Mouse (Mus musculus) midbrain, embryonic 12.5 days (tissue): ENCODE data around the gene Fbxl14. TPM values are rescaled to one million over a fixed set of nuclear protein-coding genes. Genes with fewer than 3 reads are reported as not detected.
A peak's percentile ranks its signal among the peaks of the same experiment; 100 is the strongest.

Experiments used
- ATAC-seq: fragments of 200-750 bp; cut with Nextera tagmentation; 2 replicates; pipeline ENCODE4 v1.8.0; 2017; ENCODE audit warnings: low read depth, moderate TSS enrichment, moderate library complexity; ENCODE audit not compliant: low FRiP score
- H3K27ac ChIP-seq: fragments of 300-500 bp; sonication (generic); replicated peaks from 2 replicates; pipeline ENCODE4 v1.5.1; 2016; ENCODE audit warnings: mild to moderate bottlenecking
- H3K27me3 ChIP-seq: fragments of 300-500 bp; sonication (generic); 2 replicates; pipeline ENCODE4 v1.6.1; 2016; ENCODE audit warnings: mild to moderate bottlenecking
- H3K36me3 ChIP-seq: fragments of 300-500 bp; sonication (generic); 2 replicates; pipeline ENCODE4 v1.6.1; 2016
- H3K4me1 ChIP-seq: fragments of 300-500 bp; sonication (generic); 2 replicates; pipeline ENCODE4 v1.6.1; 2016
- H3K4me2 ChIP-seq: fragments of 300-500 bp; sonication (generic); replicated peaks from 2 replicates; pipeline ENCODE4 v1.6.1; 2016; ENCODE audit warnings: mild to moderate bottlenecking, moderate library complexity
- H3K4me3 ChIP-seq: fragments of 300-500 bp; sonication (generic); 2 replicates; pipeline ENCODE4 v1.5.1; 2016; ENCODE audit warnings: mild to moderate bottlenecking
- H3K9ac ChIP-seq: fragments of 300-500 bp; sonication (generic); replicated peaks from 2 replicates; pipeline ENCODE4 v1.6.1; 2016; ENCODE audit warnings: mild to moderate bottlenecking, moderate library complexity
- H3K9me3 ChIP-seq: fragments of 300-500 bp; sonication (generic); 2 replicates; pipeline ENCODE4 v1.6.1; 2016; ENCODE audit warnings: mild to moderate bottlenecking
- WGBS: fragments of 180-500 bp; shearing (Covaris S2); methylation state at CpG from one replicate; pipeline ENCODE4 v1.1.7; 2016; 5-methylcytosine and 5-hydroxymethylcytosine counted together
- polyA plus RNA-seq: library from polyadenylated mRNA; unstranded; fragments of >200 nt; fragmentation: Nextera tagmentation; extraction: Ambion mirVana; gene quantifications from 2 replicates; pipeline ENCODE4 v1.2.1, GENCODE M21; 2016

Gene Fbxl14
- polyA plus RNA-seq, 1 experiment from 2014 or later, result 4.1 TPM

DNA sequence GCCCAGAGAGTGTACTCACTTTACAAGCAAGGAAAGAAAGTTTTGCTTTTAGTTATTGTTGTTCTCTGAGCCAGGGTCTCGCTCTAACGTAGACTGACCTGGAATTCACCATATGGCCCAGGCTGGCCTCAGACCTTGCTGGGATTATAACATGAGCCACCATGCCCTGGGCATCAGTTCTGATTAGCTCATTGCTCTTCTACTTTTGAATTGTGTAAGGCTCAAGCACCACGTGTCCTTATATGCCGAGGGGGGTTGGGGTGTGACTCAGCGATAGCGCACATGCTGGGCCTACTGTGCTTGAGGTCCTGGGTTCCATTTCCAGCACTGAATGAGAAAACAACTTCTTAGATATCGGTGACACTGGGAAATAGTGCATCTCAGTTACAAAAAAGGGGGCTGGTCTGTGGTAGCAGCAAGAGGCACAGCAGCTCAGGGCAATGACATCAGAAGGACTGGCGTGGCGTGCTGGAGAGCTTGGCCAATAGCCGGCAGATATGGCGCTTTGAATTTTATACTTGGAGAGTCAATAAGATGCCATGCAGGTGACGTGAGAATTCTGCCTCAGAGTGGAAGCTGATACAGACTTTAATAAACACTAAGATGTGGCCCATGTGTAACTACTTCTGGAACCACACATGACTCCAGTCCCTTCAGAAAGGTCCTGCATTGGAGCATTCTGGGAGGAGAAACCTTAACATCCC is 7.1 kb downstream of the Fbxl14 start:
- no peak overlapping the region for H3K4me2 ChIP-seq
- H3K4me1 ChIP-seq, result peaks cover 57% of the 10 kb centered on the region
- peaks cover 14% of the 10 kb centered on the region; the same call in 1 of the 2 replicates for H3K36me3 ChIP-seq
- ATAC-seq, result no peak
- H3K9me3 ChIP-seq, result no peaks in the 10 kb centered on the region
- H3K27me3 ChIP-seq, result peaks cover 6% of the 10 kb centered on the region; the same call in 1 of the 2 replicates
- H3K27ac ChIP-seq, result no peak overlapping the region
- WGBS, result 86% methylated on average over 12 of the region's 12 CpGs
- H3K9ac ChIP-seq, result no peak overlapping the region
- H3K4me3 ChIP-seq, result no peak overlapping the region

DNA sequence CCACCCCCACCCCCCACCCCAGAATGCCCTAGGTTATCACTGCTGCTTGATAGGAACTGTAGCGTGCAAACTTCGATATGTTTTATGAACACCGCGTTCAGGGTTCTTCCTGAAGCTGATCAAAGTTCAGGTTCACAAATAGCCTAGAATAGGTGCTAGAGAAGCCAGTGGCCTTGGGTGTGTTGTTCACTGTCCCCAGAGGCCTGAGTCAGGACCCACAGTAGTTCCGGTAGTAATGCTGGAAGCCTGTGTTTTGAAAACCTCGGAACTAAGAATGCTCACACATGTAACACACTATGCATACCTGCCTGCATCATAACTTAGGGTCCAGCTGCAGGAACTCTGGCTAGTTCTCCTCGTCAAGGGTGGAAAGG is 7.6 kb downstream of the Fbxl14 start:
- Histone ChIP-seq H3K9ac (no peak overlapping the region), H3K4me3 (no peak overlapping the region), H3K9me3 (no peaks in the 10 kb centered on the region), H3K27me3 (peaks cover 6% of the 10 kb centered on the region; the same call in 1 of the 2 replicates), H3K4me2 (no peak overlapping the region), H3K4me1 (peaks cover 61% of the 10 kb centered on the region), H3K36me3 (peaks cover 14% of the 10 kb centered on the region; the same call in 1 of the 2 replicates), H3K27ac (no peak overlapping the region)
- 88% methylated on average over 7 of the region's 7 CpGs for WGBS
- no peak for ATAC-seq

DNA sequence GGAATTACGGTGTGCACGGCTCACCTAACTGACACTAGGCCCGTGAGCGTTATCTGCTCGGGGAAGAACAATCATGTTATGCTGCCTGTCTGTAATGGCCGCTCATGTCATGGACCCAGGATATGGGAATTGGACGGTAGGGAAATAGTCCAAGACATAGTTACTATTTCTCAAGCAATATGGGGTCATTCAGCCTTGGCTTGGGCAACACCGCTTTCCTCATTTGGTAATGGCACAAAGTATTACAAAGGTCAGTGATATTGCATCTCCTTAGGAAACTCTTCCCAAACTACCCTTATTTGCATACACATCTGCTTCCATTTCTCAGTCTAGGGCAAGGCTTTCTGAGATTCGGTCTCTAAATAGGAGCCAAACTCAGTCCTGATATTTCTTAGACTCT is 8.2 kb downstream of the Fbxl14 start:
- peaks cover 62% of the 10 kb centered on the region for H3K4me1 ChIP-seq

DNA sequence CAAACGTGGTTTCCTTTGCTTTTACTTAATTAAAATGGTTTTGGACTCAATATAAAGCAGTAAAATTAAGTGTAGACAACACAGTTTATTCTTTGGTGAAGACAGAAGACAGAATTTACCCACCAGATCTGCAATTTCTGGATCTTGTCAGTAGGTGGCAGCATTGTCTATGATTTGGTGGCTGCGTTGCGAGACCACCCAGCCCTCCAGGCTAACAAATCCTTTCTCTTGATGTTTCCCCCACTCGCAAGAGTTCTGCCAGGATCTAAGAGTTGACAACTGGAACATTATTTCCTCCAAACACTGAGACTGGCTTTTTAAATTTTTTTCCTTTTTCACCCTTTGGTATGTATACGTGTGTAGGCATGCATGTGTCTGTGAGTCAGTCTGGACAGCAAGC is 10.3 kb downstream of the Fbxl14 start:
- WGBS, result 8% methylated on average over 5 of the region's 5 CpGs
- Histone ChIP-seq H3K27me3 (peaks cover 6% of the 10 kb centered on the region; the same call in 1 of the 2 replicates), H3K27ac (no peak overlapping the region), H3K4me3 (no peak overlapping the region), H3K36me3 (0 out of 2 replicates have a peak, but pooled peaks cover under 1% of the 10 kb centered on the region), H3K9ac (no peak overlapping the region), H3K9me3 (no peaks in the 10 kb centered on the region), H3K4me2 (peak overlapping the region; percentile 37; the same call in 1 of the 2 replicates), H3K4me1 (peaks cover 49% of the 10 kb centered on the region)
- no peak for ATAC-seq

More for the DNA sequence above, 8.2 kb downstream of the Fbxl14 start:
- H3K27me3 ChIP-seq, result peaks cover 6% of the 10 kb centered on the region; the same call in 1 of the 2 replicates
- no peaks in the 10 kb centered on the region for H3K9me3 ChIP-seq
- H3K4me3 ChIP-seq, result no peak overlapping the region
- no peak overlapping the region for H3K4me2 ChIP-seq
- WGBS, result 90% methylated on average over 9 of the region's 9 CpGs
- H3K36me3 ChIP-seq, result peaks cover 14% of the 10 kb centered on the region; the same call in 1 of the 2 replicates
- no peak for ATAC-seq
- no peak overlapping the region for H3K9ac ChIP-seq
- H3K27ac ChIP-seq, result no peak overlapping the region

DNA sequence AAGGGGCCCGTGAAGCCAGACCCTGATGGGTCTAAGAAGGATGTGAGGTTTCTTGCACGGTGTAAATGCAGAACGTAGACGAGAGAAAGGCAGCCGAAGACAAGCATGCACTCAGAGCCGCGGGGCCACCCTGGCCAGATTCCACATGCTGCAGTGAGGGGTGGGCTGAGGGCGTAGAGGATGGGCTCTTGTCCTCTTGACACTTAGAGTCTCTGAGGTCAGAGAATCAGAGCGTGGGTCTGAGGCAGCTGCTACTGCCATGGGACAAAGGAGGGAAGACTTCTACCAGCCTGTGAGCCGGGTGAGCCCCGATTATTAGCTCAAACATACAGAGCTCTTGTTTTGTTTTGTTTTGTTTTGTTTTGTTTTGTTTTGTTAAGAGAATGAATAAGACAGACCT is 11.1 kb downstream of the Fbxl14 start:
- Histone ChIP-seq H3K4me2 (peak overlapping the region; percentile 37), H3K9me3 (no peaks in the 10 kb centered on the region), H3K27ac (peak overlapping the region; percentile 85), H3K4me1 (peaks cover 43% of the 10 kb centered on the region), H3K4me3 (0 out of 2 replicates have a peak overlapping the region, but pooled peaks have one; percentile 9), H3K27me3 (peaks cover 6% of the 10 kb centered on the region; the same call in 1 of the 2 replicates), H3K9ac (peak overlapping the region; percentile 28; the same call in 1 of the 2 replicates), H3K36me3 (no peaks in the 10 kb centered on the region)
- 7% methylated on average over 11 of the region's 11 CpGs for WGBS
- ATAC-seq, result no peak

DNA sequence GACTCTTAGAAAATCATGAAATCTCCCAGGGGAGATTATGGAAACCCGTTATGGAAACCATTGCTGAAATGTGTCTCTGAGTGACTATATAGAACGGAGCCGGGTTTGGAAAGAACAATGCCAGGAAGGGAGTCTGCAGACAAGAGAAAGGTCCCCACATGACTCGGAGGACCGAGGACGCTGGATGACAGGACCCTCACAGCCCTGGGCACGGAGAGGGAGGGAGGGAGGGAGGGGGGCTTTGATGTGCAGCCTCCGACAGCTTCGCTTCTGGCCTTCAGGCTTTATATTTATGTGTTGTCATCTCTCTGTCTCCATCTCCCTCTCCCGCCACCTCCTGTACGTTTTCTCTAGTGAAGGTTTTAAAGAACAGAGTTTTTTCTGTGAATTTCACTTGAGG is 11.5 kb downstream of the Fbxl14 start:
- 0 out of 2 replicates have a peak overlapping the region, but pooled peaks have one; percentile 9 for H3K4me3 ChIP-seq
- H3K27ac ChIP-seq, result peak overlapping the region; percentile 85
- H3K9me3 ChIP-seq, result no peaks in the 10 kb centered on the region
- WGBS, result 17% methylated on average over 11 of the region's 11 CpGs
- peak overlapping the region; percentile 37 for H3K4me2 ChIP-seq
- peaks cover 38% of the 10 kb centered on the region for H3K4me1 ChIP-seq
- H3K36me3 ChIP-seq, result no peaks in the 10 kb centered on the region
- ATAC-seq, result no peak
- peaks cover 6% of the 10 kb centered on the region; the same call in 1 of the 2 replicates for H3K27me3 ChIP-seq
- H3K9ac ChIP-seq, result 0 out of 2 replicates have a peak overlapping the region, but pooled peaks have one; percentile 28

DNA sequence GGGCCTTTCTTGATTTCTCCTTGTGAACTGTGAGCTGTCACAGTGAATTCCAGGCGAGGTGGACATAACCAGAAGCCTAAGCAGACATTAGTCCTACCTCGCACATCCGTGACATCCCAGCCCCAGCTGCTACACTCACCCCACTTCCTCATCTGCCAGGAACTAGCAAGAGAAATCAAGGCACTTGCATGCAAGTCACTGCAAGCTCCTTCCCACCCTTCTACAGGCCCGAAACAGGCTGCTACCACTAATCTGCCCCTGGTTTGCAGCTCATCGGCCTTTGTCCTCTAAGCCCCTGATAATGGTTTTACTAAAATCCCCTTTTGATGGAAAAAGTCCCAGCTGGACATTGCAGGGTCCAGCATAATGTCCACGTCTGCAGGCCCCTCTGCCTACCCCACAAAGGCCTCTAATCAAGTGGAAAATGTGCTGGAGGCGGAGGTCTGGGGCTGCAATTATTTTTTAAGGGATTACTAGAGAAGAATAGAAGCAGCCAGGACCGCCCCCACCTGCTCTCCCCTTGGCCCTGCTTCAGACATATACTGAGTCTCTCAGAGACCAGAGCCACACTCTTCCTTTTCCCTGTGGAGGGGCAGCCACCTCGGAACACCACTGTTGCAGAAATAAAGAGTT is 12.6 kb downstream of the Fbxl14 start:
- peak overlapping the region; percentile 4; the same call in 1 of the 2 replicates for H3K4me2 ChIP-seq
- peak; percentile 82 for ATAC-seq
- WGBS, result 17% methylated on average over 9 of the region's 9 CpGs
- peaks cover 6% of the 10 kb centered on the region; the same call in 1 of the 2 replicates for H3K27me3 ChIP-seq
- H3K4me1 ChIP-seq, result peaks cover 36% of the 10 kb centered on the region
- H3K4me3 ChIP-seq, result no peak overlapping the region
- H3K9ac ChIP-seq, result 0 out of 2 replicates have a peak overlapping the region, but pooled peaks have one; percentile 24
- no peaks in the 10 kb centered on the region for H3K36me3 ChIP-seq
- peak overlapping the region; percentile 85 for H3K27ac ChIP-seq
- H3K9me3 ChIP-seq, result no peaks in the 10 kb centered on the region

DNA sequence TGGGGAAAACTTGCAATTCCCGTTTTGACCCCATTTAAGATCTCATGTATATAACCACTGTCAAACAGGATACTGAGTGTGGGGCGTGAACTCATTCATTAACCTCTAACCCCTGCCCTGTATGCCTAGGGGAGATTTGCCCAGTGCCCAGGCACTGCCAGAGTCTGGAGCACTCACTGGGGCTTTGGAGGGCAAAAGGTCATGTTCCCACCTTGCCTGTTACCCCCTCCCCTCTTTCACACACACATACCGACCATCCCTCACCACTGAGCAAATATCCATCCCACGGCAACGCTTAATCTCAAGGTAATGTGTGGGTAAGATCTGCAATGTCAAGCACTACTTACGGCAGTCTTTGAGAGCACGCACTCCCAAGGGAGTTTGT is 13.2 kb downstream of the Fbxl14 start:
- no peaks in the 10 kb centered on the region for H3K36me3 ChIP-seq
- peak overlapping the region; percentile 4; the same call in 1 of the 2 replicates for H3K4me2 ChIP-seq
- peaks cover 6% of the 10 kb centered on the region; the same call in 1 of the 2 replicates for H3K27me3 ChIP-seq
- H3K27ac ChIP-seq, result peak overlapping the region; percentile 85
- H3K4me1 ChIP-seq, result peaks cover 36% of the 10 kb centered on the region
- H3K4me3 ChIP-seq, result no peak overlapping the region
- no peak overlapping the region for H3K9ac ChIP-seq
- ATAC-seq, result peak; percentile 48
- 8% methylated on average over 7 of the region's 7 CpGs for WGBS
- no peaks in the 10 kb centered on the region for H3K9me3 ChIP-seq

DNA sequence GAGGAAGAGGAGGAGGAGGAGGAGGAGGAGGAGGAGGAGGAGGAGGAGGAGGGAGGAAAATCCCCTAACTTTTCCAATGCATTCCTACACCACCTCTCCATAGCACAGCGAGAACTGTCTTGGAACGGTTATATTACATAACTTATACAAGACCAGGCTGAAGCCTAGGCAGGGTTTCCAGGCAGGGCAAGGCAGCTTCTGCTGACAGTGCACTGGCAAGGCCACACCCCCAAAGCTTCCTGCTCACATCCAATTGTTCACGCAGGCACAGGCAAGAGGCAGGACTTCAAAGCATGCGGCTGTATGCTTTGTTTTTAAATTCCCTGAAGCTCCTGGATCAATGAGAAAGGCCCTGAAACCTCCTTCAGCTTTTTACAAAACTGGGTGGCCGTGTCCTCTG is 19.8 kb downstream of the Fbxl14 start:
- WGBS, result 17% methylated on average over 5 of the region's 5 CpGs
- H3K4me2 ChIP-seq, result 0 out of 2 replicates have a peak overlapping the region, but pooled peaks have one; percentile 5
- peaks cover 7% of the 10 kb centered on the region for H3K27me3 ChIP-seq
- H3K9ac ChIP-seq, result no peak overlapping the region
- ATAC-seq, result no peak
- H3K9me3 ChIP-seq, result no peaks in the 10 kb centered on the region
- H3K4me3 ChIP-seq, result no peak overlapping the region
- no peaks in the 10 kb centered on the region for H3K36me3 ChIP-seq
- peaks cover 8% of the 10 kb centered on the region for H3K4me1 ChIP-seq
- H3K27ac ChIP-seq, result no peak overlapping the region

DNA sequence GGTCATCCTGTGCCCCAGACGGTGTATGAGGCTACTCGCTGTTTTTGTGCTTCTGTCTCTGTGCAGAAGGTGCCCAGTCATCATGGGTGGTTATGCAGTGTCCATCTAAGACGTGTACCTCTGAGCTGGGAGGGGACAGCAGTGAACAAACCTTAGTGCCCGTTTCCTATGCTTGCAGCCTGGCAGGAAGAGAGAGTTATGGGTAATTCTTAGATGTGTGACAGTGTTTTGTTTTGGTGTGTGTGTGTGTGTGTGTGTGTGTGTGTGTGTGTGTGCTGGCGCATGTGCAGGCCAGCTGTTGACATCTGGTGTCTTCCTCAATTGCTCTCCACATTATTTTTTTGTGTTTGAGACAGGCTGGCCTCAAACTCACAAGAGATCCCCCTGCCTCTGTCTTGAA is 20.6 kb downstream of the Fbxl14 start:
- 68% methylated on average over 5 of the region's 5 CpGs for WGBS
- H3K4me3 ChIP-seq, result no peak overlapping the region
- H3K4me2 ChIP-seq, result no peak overlapping the region
- no peak overlapping the region for H3K9ac ChIP-seq
- H3K27ac ChIP-seq, result no peak overlapping the region
- ATAC-seq, result no peak
- no peaks in the 10 kb centered on the region for H3K9me3 ChIP-seq
- no peaks in the 10 kb centered on the region for H3K36me3 ChIP-seq
- H3K27me3 ChIP-seq, result peaks cover 7% of the 10 kb centered on the region
- H3K4me1 ChIP-seq, result peaks cover 8% of the 10 kb centered on the region

DNA sequence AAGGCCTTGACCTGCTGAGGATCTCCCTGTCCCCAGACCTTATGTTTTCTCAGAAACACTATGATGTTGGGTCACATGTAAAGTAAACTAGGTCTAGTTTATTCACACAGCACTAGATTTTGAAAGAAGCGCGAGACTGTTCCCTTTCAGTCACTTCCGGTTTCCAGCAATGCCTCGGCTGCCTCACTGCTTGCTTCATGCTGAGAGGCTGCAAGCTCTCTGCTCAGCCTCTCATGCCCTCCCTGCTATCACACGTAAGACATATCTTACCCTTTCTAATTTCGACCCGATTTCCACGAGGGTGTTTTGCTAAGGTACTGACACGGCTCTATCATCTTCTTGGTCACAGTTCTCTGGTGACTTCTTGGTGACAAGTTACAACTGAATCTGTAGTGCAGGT is 22.6 kb downstream of the Fbxl14 start:
- peaks cover 8% of the 10 kb centered on the region for H3K4me1 ChIP-seq
- no peak for ATAC-seq
- no peak overlapping the region for H3K4me3 ChIP-seq
- WGBS, result 49% methylated on average over 9 of the region's 9 CpGs
- no peaks in the 10 kb centered on the region for H3K9me3 ChIP-seq
- no peaks in the 10 kb centered on the region for H3K36me3 ChIP-seq
- H3K27me3 ChIP-seq, result peaks cover 7% of the 10 kb centered on the region
- H3K9ac ChIP-seq, result no peak overlapping the region
- H3K4me2 ChIP-seq, result no peak overlapping the region
- no peak overlapping the region for H3K27ac ChIP-seq

DNA sequence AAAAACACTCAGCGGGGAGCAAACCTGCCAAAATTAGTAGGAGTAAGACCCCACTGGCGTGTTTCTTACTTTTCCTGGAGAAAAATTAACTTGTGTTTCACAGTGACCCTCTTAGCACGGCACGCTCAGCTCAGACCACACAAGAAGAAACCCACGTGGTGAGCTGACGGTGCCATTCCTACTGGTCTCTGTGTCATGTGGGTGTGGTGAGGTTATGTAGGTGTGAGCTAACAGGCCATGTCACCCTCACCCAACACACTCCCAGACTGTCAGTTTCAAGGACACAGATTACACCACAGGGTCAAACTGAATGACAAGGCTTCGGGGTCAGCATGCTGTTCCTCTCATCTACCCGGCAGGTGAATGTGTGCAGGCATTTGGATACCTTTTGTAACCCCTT is 25.3 kb downstream of the Fbxl14 start:
- ATAC-seq, result no peak
- no peak overlapping the region for H3K4me3 ChIP-seq

More for the DNA sequence above, 25.3 kb downstream of the Fbxl14 start:
- 88% methylated on average over 8 of the region's 8 CpGs for WGBS
- Histone ChIP-seq H3K36me3 (no peaks in the 10 kb centered on the region), H3K27ac (no peak overlapping the region), H3K4me2 (no peak overlapping the region), H3K9ac (no peak overlapping the region), H3K4me1 (peaks cover 2% of the 10 kb centered on the region; the same call in 1 of the 2 replicates), H3K9me3 (no peaks in the 10 kb centered on the region), H3K27me3 (no peaks in the 10 kb centered on the region)
